Mouse (Mus musculus) spleen, adult 18-20 months (tissue): ENCODE measurements around the gene Shc2.

Source experiments
- DNase-seq, 2 experiments: peaks; one replicate each; pipeline ENCODE4 v3.0.0; 2022; ENCODE audit warnings: mixed read lengths in 2 of 2

The Shc2 gene

DNA sequence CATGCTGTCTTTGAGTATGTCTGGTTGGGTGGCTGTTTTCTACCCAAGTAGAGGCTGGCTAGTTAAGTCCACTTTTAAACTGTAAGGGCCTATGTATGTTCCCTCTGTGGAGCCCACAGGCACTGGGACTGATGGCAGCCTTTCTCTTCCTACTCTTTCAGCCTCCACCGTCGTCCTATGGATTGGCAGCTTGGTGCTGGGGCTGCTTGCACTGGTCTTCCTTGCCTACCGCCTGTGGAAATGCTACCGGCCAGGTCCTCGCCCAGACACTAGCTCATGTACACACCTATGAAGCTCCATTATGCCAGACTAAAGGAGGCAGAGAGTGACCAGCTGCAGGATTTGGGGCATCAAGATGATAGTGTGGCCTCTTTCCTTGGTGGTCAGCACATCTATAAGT, 30.4 kb upstream of the Shc2 start:
- no peak for DNase-seq

- DNase-seq, result no peak
These were observed 28.8 kb upstream of the Shc2 start for GRCm38 (mm10) chr10:79666493-79666892.

- DNase-seq, result no peak
These were observed 27.3 kb upstream of the Shc2 start for GRCm38 (mm10) chr10:79665051-79665450.

- DNase-seq, result peak; percentile 39 to 75
These were observed 26.5 kb upstream of the Shc2 start, which contains the start of gene Madcam1 for GRCm38 (mm10) chr10:79664131-79664665. Madcam1 (plus strand) TSS chr10:79664559.

GRCm38 (mm10) chr10:79661861-79662260, 24.1 kb upstream of the Shc2 start:
- no peak for DNase-seq

DNA sequence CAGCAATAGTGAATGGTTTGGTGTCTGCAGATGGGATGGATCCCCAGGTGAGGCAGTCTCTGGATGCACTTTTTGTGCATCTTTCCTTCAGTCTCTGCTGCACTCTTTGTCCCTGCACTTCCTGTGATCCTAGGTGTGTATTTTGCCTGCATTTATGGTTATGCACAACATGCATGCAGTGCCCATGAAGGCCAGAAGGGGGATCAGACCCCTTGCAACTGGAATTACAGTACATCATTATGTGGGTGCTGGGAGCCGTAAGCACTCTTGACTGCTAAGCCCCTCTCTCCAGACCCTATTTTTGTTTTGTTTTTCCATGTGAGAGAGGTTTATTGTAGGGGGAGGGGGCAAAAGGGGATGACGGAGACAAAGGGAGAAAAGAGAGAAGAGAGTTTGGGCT, 22.6 kb upstream of the Shc2 start:
- no peak for DNase-seq

GRCm38 (mm10) chr10:79658829-79659228, 21.1 kb upstream of the Shc2 start:
- DNase-seq, result no peak

DNA sequence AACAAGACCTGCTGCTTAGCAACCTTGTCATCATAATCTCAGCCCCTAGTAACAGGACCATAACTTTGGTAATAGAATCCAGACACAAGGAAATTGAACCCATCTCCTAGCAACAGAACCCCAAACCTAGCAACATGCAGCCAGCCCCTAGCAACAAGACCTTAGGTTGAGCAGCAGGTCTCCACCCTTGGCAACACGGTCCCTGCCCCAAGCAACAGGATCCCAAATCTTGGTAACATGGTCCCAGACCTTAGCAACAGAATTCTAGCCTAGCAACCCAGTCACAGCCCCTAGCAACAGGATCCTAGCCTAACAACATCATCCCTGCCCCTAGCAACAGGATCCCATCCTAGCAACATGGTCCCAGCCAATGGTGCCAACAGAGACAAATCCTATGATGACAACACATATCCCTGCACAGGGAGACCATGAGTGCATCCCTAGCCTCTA, 17.3 kb upstream of the Shc2 start:
- DNase-seq, result no peak

DNA sequence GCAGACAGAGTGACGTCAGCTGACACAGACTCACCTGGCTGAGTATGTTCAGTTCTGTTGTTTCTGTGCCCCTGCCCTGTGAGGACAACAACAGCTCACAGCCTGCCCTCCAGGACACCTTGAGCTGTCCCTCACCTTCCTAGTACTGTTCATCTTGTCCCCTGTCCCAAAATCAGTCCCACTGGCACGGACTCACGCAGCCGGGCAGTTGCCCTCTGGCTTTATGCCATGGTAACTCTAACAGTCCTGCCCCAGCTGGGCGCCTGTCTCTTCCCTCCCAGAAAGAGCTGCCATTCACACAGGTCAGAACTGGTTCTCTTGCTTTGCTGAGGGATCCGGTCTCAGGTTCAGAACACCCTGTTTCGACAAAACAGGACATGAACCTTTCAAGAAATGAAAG, 15.1 kb upstream of the Shc2 start:
- DNase-seq, result no peak

DNA sequence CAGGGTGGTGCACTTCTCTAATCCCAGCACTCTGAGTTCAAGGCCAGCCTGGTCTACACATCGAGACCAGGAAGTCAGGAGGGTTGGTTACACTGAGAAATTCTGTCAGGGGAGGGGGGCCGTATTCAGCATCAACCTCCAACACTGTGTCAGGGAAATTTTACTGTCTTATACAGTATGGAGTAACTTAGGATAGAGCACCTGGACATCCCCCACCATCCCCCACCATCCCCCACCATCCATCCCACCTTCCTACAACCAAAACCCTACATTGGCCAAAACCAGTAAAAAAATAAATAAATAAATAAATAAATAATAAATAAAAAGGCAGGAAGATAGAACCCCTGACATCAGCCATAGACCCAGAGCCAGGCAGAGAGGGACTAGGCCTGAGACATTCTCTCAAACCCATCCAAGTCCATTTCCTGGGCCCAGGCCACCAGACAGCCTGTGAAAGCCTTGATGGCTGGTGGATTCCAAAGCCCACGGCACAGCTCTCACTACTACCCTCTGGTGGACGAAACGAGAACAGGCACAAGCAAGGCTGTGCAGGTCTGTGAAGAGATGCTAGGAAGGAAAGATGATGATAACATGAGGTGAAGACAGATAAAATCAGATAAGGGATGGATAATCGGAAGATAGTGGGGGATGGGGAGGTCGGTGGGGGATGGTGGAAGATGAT, 11.5 kb upstream of the Shc2 start:
- DNase-seq, result peak in 1 of 2 experiments; percentile 60

GRCm38 (mm10) chr10:79645711-79646110, 8.0 kb upstream of the Shc2 start, which contains the start of gene Odf3l2:
Odf3l2 (minus strand) TSS chr10:79645738.
- no peak for DNase-seq

DNA sequence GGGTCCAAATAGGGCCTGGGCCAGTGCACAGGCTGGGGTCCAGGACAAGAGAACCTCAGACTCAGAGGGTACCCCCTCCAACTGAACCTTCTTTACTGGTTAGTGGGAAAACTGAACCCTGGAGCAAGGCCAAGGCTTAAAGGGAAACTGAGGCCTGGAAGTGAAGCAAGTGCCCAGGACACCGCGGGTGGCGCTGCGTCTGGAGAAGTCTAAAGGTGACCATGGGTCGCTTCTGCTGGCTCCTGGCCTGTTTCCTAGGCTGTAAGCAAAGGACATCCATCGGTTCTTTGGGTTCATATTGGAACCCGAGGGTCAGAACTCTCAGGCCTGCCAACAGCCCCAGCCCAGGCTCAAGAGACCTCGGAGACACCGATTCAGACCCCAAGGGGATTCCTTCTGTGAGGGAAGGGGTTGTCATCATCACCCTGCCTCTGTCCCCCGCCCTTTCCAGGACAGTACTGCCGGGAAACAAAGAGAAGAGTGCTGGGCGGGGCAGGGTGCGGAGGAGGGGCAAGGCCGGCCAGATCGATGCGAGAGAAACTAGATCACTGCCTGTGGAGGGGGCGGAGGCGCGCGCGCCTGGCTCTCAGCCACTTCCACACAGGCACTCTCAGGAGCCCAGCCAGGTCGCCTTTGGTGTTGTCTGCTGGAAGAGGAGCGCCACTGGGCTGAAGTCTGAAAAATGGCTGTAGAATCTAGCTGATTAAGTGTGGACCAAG, 927 bp upstream of the Shc2 start:
- no peak for DNase-seq

DNA sequence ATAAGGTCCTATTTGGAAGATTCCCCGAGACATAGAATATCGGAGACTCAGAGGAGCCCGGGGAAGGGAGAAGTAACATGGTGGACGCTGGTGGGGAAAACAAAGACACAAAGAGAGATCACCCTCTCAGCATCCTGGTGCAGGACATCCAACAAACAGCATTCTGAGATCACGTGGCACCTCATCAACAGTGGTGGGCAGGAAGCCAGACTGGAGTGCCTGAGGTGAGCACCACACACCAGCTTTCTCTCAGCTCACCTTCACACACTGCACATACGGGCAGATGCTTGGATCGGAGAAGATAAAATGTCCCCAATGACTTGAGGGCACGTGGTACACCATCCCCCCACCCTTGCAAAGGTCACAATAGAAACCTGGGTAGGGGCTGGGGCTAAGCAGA, 1.4 kb downstream of the Shc2 start:
- no peak for DNase-seq

GRCm38 (mm10) chr10:79633006-79633777, 4.5 kb downstream of the Shc2 start:
- DNase-seq, result no peak

DNA sequence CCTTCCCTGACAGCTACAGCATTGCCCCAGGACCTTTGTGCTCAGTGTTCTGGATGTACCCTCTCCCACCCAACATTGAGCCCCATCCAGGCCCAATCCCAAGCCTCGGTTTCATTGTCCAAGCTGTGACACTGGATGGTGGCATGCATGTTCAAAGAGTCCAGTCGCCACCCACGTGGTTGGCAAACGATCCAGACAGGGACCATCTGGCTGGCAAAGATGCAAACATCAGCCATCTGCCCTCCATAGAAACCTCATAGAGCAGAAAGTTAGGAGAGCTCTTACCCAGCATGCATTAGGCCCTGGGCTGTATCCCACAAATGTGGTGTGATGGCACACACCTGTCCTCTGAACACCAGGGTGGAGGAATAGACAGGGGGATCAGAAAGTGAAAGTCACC, 6.3 kb downstream of the Shc2 start:
- no peak for DNase-seq

DNA sequence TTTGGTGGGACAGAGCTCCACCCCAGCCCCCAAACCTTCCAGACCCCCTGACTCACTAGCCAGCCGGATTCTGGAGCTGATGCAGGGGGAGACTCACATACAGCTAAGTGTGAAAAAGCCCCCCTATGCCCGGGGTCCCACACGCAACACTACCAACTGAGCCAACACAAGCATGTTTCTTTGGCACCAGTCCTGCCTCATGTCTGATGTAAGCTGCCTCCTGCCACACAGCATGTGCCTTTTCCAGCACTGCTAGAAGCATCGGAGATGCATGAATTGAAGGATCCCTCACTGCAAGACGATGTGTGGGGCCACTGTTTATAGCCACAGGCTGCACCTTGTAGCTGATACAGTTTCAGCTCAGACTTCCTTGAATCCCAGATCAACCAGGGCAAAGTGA, 9.3 kb downstream of the Shc2 start:
- no peak for DNase-seq

DNA sequence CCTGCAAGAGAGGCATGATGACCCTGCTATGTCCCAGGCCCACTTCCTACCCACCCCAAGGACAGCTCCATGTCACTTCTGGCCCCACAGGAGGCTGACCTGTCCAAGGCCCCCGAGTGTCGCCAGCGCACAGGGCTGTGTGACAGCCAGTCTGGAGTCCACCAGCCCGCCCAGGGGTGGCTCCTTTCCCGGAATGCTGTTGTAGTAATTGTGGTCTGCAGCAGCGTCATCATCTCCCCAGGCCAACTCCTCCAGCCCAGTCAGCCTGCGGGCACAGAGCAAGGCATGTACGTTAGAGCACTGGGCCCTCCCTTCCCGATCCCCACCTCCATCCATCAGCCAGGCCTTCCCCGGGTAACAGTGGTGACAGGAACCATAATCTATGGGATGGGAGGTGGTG, 11.6 kb downstream of the Shc2 start:
- no peak for DNase-seq

DNA sequence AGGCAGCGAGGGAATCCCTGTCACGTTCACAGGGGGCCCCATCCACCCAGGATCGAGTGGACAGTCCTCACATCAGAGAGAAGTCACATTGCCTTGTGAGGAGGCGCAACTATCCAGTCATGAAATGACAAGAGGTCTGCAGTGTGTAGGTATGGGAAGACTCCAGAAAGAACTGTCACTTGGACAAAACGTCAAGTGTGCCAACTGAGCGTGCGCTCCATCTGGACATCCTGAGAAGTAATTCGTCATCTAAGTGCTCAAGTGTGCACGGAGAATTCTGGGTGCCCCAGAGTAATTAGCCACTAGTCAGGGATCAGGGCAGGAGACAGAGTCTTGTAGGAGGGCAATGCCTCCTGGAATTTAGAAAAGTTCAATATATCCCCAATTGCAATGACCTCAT, 12.3 kb downstream of the Shc2 start:
- no peak for DNase-seq

- no peak for DNase-seq
These were observed 13.8 kb downstream of the Shc2 start for GRCm38 (mm10) chr10:79623950-79624349.

DNA sequence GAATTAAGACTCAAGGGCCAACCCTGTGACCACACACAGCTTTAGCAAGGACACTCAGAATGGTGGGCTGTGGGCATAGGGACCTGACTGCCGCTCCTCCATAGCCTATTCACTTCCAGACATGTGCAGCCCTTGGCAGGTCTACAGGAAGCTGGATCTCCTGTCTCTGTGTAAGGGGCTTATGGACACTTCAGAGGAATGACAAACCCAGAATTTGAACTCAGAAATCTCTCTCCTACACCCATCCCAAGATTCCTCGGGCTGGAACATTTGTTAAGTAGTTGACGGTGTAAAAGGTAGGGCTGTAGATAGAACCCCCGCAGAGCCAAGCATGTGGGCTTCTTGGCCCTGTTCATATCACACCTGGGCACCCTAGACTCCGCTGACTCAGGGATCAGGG, 21.3 kb downstream of the Shc2 start:
- DNase-seq, result no peak

- no peak for DNase-seq
These were observed 21.9 kb downstream of the Shc2 start for GRCm38 (mm10) chr10:79615860-79616259.

DNA sequence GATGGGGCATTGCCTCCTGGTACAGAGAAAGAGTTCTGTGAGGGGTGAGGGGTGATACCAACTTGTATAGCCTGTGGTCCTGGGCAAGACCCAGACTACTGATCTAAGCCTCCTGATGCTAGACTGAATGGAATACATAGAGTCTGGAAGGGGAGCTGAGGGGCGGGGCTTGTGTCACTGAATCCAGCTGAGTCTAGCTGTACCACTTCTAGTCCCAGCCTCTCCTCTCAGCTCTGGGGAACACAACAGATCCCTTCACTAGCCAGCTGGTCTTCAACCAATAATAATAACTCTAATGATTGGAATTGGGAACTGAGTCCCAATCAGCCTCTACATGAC, 23.4 kb downstream of the Shc2 start:
- DNase-seq, result no peak

DNA sequence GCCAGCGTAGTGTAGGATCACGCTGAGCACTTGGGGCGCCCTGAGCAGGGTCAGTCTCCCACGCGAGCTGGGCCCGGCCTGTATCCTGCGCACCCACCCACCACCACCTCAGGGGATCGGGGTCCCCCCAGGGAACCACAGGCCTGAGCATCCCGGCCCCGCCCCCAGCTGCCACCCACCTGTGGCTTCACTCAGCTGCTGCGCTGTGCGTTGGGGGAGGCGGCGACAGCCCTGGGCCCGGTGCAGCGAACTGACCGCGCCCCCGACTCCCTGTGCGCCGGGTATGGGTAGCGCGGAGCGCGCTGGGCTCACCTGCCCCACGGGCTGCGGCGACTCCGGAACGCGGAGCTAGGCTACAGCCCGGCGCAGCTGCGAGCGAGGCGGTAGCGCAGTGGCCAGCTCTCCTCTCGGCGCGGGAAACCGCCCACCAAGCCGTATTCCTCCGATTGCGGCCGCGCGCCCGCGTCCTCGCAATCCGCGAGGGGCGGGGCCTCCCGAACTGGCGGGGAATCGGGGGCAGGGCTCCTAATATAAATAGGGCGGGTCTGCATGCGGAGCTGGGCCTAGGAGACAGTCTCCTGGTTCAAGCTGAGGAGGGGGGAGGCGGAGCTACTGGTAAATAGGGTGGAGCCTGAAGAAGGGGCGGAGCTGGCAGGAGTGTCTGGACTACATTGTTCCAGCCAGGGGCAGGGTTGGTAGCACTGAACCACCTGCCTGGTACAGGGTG, 24.0 kb downstream of the Shc2 start, which contains the start of gene C2cd4c:
Gene C2cd4c (minus strand): TSS at position 448 of the 727 bp plus-strand sequence.
- peak in 1 of 2 experiments; percentile 28 for DNase-seq
